Mouse (Mus musculus) brain, embryonic 14.5 days (tissue): Measurements from ENCODE around the gene Atp8b4.

Experiments used
- CTCF ChIP-seq: fragments of 200-500 bp; IDR thresholded peaks from 2 replicates; pipeline ENCODE4 v1.5.1; 2012; ENCODE audit warnings: inconsistent platforms, mild to moderate bottlenecking, moderate library complexity, borderline replicate concordance; ENCODE audit not compliant: insufficient read depth, insufficient read length; ENCODE audit errors: extremely low read depth
- POLR2A ChIP-seq: fragments of 200-500 bp; IDR thresholded peaks from 2 replicates; pipeline ENCODE4 v1.6.1; 2012; ENCODE audit warnings: mild to moderate bottlenecking, inconsistent platforms, borderline replicate concordance; ENCODE audit not compliant: poor library complexity, insufficient read depth, insufficient read length, severe bottlenecking; ENCODE audit errors: extremely low read depth

- no peak for TF ChIP-seq POLR2A
- no peak for TF ChIP-seq CTCF
Observed at GRCm38 (mm10) chr2:126316942-126317341, 183.5 kb downstream of the Atp8b4 start.
